Mouse (Mus musculus): Measurements from ENCODE around the gene Kcnma1.

DNA sequence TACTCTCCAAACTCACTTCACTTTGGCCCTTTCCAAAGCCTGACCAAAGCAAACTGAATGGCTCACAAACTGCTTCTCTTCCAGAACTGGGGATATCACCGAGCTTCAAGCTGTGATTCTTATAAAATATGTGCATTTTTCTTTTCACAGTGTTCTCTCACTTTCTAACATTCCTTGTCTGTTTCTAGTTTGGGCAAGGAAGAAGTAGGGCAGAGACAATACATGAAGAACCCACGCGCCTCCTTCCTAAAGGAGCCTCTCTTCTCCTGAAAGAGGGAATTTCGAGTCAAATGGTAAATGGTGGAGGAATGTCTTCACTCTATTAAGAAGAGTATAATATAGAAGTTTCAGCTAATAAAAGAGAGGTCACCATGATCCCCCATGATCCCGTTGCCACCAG is 709.0 kb downstream of the Kcnma1 start:
- TF ChIP-seq CTCF (conservative IDR thresholded peaks at IDR 0.05; ENCODE audit: insufficient read depth, insufficient read length, low read depth, low read length): no peak
- TF ChIP-seq POLR2A (IDR thresholded peaks at IDR 0.05; ENCODE audit: low read depth, low read length): no peak
